Mouse (Mus musculus): Measurements from ENCODE around the gene Rangap1.
"Not testable (repeated sequence)": the region's sequence is repeated elsewhere in the genome, so short reads cannot be mapped to it uniquely, and the experiment has no call there.

Gene Rangap1

GRCm38 (mm10) chr15:81744992-81745600 lies at the start of gene Rangap1, which contains the start of gene Zc3h7b:
Gene Rangap1, minus strand, starts transcription at chr15:81745530.
Gene Zc3h7b, plus strand, starts transcription at chr15:81745057.
- DNase-seq (ENCODE audit: low spot score) = peak; percentile 61

DNA sequence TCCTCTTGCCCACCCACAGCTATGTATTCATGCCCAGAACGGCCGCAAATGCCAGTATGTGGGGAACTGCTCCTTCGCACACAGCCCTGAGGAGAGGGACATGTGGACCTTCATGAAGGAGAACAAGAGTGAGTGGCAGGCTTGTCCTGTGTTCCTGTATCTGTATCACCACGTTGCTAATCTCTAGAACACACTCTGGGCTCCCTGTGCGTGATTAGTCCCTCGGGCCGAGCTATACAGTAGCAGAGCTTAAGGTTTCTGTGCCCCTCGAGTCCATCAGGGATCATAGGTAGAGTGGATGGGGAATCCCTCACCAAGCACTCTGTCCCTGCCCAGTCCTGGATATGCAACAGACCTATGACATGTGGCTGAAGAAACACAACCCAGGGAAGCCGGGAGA lies 47.1 kb upstream of the Rangap1 start:
- DNase-seq (ENCODE audit: low spot score) = no peak

DNA sequence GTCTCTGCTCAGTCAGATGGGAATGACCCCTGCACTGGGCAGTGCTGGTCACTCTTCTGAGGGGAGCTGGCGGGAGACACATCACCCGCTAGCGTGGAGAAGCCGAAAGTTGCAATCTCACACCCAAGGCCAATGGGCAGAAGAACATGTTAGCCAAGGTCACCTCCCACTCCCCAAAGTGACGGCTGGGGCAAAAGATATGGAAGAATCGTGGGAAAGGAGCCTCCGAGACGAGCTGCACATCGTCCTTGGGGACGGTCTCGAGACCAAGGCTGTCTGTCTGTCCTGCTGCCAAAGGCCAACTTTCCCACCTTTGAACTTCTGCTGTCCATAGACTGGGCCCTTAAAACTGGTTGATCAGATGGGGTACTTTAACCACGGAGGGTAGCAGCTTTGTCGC lies 42.2 kb upstream of the Rangap1 start:
- DNase-seq (ENCODE audit: low spot score) = peak; percentile 52

GRCm38 (mm10) chr15:81785701-81786100 lies 40.4 kb upstream of the Rangap1 start:
- no peak for DNase-seq (ENCODE audit: low spot score)

DNA sequence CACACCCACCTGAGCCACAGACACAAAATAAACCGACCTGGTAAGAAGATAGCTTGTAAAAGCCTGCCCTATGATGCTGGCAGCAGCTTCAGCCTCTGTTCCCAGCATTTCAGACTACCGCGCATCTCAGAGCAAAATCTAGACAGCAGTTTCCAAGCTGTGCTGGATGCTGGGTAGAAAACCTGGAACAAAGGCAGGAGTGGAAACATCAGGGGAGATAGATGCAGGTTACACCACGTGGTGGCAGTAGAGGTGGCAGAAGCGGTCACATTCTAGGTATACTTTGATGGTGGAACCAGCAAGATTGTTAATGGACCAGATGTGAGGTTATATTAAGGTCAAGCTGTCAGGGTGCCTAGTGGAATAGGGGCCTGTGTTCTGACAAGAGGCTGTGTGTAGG lies 39.4 kb upstream of the Rangap1 start:
- no peak for DNase-seq (ENCODE audit: low spot score)

GRCm38 (mm10) chr15:81781816-81782215 lies 36.5 kb upstream of the Rangap1 start:
- no peak for DNase-seq (ENCODE audit: low spot score)

- no peak for DNase-seq (ENCODE audit: low spot score)
Measured at GRCm38 (mm10) chr15:81776631-81777422, 31.5 kb upstream of the Rangap1 start.

- DNase-seq (ENCODE audit: low spot score) = peak; percentile 50
Measured at GRCm38 (mm10) chr15:81774505-81775171, 29.3 kb upstream of the Rangap1 start.

- DNase-seq (ENCODE audit: low spot score) = no peak
Measured at GRCm38 (mm10) chr15:81772431-81773120, 27.2 kb upstream of the Rangap1 start.

DNA sequence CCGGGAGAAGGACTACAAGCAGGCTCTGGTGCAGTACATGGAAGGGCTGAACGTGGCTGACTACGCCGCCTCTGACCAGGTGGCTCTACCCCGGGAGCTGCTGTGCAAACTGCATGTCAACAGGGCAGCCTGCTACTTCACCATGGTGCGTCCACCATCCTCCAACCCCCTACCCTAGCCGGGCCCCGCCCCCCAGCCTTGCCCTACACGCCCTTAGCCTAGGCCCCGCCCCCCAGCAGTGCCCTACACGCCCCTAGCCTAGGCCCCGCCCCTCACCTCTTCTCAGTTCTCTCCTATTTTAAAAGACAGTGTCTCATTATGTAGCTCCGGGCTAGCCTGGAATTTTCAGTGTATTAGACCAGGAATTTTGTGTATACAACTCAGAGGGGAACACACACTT lies 23.7 kb upstream of the Rangap1 start:
- no peak for DNase-seq (ENCODE audit: low spot score)

DNA sequence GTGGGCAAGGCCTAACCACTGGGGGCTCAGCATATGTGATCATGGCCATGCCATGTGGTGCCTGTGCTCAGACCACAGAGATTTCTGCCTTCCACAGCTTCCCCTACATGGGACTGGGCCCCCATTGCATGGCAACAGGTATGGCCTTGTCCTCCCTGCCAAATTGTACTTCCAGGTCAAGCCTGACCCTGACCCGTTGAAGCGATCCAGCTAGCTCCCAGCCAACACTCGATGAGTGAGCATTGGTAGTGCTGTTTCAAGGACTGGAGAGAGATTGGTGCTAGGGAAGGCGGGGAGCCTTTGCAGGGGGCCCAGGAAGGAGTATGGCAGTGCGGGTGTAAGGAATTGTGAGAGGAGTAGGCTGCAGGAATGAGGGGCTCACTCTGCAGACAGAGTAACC lies 21.1 kb upstream of the Rangap1 start:
- DNase-seq (ENCODE audit: low spot score) = no peak

DNA sequence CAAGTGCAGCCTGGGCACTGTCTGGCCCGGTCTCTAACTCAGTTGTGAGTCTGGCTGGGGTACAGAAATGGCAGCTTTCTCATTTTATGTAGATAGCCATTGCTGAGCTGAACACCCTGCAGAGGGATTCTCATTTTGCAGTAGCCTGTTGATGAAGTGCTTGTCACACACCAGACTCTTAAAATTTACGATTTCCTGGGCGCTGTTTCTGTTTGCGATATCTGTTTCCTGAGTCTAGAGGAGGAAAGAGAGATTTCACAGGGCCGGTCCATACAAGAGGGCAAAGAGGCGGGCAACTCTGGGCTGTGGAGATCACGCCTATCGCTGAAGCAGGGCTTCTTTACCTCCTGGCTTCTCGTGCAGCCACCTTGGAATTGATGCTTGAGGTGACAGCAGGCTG lies 20.3 kb upstream of the Rangap1 start:
- DNase-seq (ENCODE audit: low spot score) = no peak

DNA sequence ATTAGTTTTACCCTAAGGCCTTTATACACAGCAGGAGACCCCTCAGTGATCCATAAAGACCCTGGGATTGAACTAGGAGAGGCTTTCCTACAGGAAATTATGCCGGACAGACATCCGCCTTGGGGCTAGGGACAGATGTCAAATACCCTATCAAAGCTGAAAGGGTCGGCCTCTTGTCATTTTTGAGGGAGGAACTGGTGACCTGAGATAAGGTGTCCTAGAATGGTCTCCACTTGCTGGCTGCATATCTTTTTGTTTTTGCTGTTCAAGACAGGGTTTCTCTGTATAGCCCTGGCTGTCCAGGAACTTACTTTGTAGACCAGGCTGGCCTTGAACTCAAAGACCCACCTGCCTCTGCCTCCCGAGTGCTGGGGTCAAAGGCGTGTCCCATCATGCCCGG lies 19.2 kb upstream of the Rangap1 start:
- no peak for DNase-seq (ENCODE audit: low spot score)

DNA sequence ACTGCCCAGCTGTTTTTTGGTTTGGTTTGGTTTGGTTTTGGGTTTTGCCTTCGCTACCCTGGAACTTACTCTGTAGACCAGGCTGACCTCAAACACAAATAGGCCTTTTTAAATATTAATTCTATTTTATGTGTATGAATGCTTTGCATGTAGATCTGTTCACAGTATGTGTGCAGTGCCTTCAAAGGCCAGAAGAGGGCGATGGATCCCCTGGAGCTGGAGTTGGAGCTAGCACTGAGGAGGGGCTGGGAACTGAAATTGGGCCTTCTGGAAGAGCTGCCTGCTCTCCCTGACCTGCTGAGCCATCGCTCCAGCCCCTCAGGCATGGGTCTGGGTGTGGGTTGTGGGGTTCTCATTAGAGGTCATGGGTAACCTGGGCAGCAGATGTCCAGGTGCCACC lies 16.6 kb upstream of the Rangap1 start:
- DNase-seq (ENCODE audit: low spot score) = no peak

DNA sequence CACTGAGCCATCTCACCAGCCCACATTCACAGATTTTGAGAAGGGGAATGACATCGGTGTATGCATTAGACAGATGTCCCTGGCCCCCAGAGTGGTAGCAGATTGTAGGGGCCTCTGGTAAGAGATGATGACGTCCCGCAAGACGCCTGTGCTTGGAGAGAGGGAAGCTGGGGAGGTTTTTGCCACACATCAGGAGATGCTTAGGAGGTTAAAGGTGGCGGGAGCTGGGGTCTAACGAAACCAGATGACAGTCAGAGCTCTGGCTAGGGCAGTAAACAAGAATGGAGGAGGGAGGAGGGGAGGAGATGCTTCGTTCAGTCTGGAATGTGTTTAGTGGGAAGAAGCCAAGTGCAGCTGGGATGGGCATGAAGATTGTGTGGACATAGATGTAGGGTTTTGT lies 16.1 kb upstream of the Rangap1 start:
- no peak for DNase-seq (ENCODE audit: low spot score)

DNA sequence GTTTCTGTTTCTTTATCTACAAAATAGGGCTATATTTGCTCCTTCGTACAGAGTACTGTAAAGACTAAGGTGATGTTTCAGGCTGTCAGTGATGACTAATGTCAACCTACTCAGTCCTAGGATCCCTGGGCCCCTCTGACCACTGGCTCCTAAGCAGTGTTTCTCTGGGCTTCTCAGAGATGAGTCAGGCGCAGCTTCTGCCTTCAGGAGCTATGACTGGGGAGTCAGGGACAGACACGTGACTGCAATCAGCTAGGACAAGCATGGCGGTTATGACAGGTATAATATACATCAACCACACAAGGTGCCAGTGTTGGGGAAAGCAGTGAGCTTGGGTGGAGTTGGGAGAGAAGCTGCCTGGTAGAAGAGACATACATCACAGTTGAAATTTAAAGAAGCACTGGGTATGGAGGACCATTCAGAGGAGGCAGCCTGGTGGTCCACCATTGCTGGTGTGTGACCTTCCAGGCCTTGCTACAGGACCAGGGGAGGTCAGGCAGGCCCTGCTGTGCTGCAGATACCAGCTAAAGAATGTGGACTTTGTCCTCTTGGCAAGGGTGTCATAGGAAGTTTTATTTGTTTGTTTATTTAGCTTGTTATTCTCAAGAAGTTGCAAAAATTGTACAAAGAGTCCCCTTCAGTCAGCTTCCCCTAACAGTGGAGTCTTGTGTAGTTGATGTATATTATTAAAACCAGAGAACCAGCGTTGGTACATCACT lies 15.2 kb upstream of the Rangap1 start:
- DNase-seq (ENCODE audit: low spot score) = no peak

GRCm38 (mm10) chr15:81759542-81759941 lies 14.2 kb upstream of the Rangap1 start:
- no peak for DNase-seq (ENCODE audit: low spot score)

- peak; percentile 65 for DNase-seq (ENCODE audit: low spot score)
Measured at GRCm38 (mm10) chr15:81758701-81759100, 13.4 kb upstream of the Rangap1 start.

DNA sequence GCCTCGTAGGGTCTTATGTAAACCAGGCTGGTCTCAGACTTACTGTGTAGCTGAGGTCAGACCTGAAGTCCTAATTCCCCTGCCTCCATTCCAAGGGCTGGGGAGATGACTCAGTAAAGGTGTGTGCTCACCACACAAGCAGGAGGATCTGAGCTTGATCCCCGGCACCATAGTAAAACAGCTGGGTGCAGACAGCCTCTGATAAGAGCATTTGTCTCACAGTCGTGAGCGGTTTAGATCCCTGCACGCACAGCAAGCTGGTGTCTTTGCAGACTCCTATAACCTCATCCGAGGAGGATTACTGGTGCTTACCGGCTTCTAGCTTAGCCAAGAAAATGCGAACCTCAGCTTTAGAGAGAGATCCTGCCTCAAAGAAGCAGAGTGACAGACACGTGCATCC lies 8.3 kb upstream of the Rangap1 start:
- DNase-seq (ENCODE audit: low spot score) = no peak

DNA sequence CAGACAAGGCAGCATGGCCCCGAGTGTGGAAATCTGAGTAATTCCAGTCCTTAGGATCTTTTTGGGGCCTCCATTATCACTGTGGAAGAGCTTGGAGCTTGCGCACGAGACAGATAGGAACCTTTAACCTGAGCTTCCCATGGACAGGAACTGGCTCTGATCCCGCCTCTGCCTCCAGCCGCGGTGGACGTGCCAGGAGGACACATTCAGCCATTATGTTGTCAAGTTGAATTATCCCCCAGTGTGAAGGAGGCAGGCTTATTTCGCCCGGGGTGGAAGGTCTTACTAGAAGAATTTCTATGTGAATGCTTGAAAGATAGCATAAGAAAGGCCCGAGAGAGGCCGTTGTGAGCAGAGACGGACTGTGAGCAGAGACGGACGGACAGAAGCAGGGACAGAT lies 4.4 kb upstream of the Rangap1 start:
- no peak for DNase-seq (ENCODE audit: low spot score)

- peak; percentile 25 for DNase-seq (ENCODE audit: low spot score)
Measured at GRCm38 (mm10) chr15:81745601-81746114, 328 bp upstream of the Rangap1 start.

DNA sequence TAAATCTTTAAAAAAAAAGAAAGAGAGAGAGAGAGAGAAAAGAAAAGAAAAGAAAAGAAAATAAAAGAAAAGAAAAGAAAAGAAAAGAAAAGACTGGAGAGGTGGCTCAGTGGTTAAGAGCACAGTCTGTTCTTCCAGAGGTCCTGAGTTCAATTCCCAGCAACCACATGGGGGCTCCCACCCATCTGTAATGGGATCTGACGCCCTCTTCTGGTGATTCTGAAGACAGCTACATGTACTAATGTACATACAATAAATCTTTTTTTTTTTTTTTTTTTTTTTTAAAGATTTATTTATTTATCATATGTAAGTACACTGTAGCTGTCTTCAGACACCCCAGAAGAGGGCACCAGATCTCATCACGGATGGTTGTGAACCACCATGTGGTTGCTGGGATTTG lies 3.0 kb downstream of the Rangap1 start:
- not testable (repeated sequence) for DNase-seq (ENCODE audit: low spot score)

Measured in ovary, adult 18-20 months (tissue).